15 mouse cellular contexts compared by ENCODE assay signal in the genomic region with DNA sequence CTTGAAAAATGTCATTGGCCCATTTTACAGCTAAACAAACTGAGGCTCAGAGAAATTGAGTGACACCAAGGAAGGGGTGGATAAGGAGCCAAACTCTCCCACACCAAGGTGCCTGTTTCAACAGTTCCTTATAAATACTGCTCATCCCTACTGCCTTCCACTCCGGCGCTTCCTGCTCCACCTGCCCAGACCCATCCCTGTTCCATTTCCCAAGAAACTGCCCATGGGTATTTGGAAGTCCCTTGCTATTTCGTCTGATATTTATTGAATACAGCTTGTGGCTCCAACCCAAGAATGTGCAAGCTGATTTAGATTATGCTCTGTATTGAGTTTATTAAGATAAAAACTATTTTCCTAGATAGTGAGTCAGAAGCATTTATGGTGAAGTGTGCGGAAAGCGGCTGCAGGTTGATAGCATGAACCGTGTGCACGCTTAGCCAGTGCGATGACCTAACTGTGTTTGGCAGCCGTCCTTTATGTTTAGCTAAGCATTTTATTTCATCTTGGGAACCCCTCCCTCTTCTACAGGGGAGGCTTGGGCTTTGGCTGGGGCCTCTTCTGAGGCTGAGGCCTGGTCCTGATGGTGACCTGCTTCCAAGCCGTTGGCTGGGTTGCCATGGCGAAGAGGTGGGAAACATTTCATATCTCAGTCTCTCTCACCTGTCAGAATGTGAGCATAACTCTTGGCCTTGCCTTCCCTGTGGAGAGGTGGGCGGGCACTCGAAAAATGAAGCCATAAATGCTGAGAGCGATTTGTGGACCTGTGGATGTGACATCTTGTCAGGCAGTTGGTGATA.
DNase-seq lines count a peak whose midpoint lies in the region; ATAC-seq lines count a peak whose summit lies in the region.
"Had no signal": no experiment of that assay in that cellular context is flagged by ENCODE, and none has a peak within 500 bp of the region (broad histone marks: within the 10 kb centered on the region; RNA-seq: fewer than 3 reads in every experiment).

No protein-coding gene starts in this region.

- no peak overlapping the region for H3K27ac ChIP-seq in embryonic facial prominence, embryonic 15.5 days (replicated peaks)
- H3K27ac ChIP-seq in limb, embryonic 15.5 days: no peak overlapping the region
- H3K27ac ChIP-seq: midbrain, embryonic 15.5 days had no signal

- peak; percentile 72 for ATAC-seq in embryonic facial prominence, embryonic 15.5 days (ENCODE audit: insufficient number of reproducible peaks, low FRiP score, low TSS enrichment, low read depth)
- peak; percentile 68; the same call in 1 of the 2 replicates for ATAC-seq in limb, embryonic 15.5 days (ENCODE audit: insufficient number of reproducible peaks, low FRiP score, low TSS enrichment, low read depth)
- ATAC-seq: forebrain, embryonic 16.5 days; midbrain, embryonic 15.5 days had no signal

- H3K4me1 ChIP-seq in embryonic facial prominence, embryonic 15.5 days: peaks cover 7% of the 10 kb centered on the region; the same call in 1 of the 2 replicates
- H3K4me1 ChIP-seq in limb, embryonic 15.5 days: peaks cover 18% of the 10 kb centered on the region
- H3K4me1 ChIP-seq: midbrain, embryonic 15.5 days had no signal

- no peak overlapping the region for H3K9ac ChIP-seq in embryonic facial prominence, embryonic 15.5 days
- H3K9ac ChIP-seq in limb, embryonic 15.5 days: no peak overlapping the region
- H3K9ac ChIP-seq: midbrain, embryonic 15.5 days had no signal

- no peak overlapping the region for H3K4me2 ChIP-seq in embryonic facial prominence, embryonic 15.5 days (replicated peaks)
- H3K4me2 ChIP-seq in limb, embryonic 15.5 days: no peak overlapping the region
- H3K4me2 ChIP-seq: midbrain, embryonic 15.5 days had no signal

- H3K27me3 ChIP-seq in embryonic facial prominence, embryonic 15.5 days: no peaks in the 10 kb centered on the region
- H3K27me3 ChIP-seq in limb, embryonic 15.5 days: no peaks in the 10 kb centered on the region
- H3K27me3 ChIP-seq: midbrain, embryonic 15.5 days had no signal

- WGBS in embryonic facial prominence, embryonic 15.5 days: 57% methylated on average over 14 of the region's 14 CpGs
- 48% methylated on average over 14 of the region's 14 CpGs for WGBS in limb, embryonic 15.5 days

- peak; percentile 26 for DNase-seq in embryo, embryonic 11 days
- no peak for DNase-seq in embryo, embryonic 10.5 days (ENCODE audit: low spot score)
- peak; percentile 6 to 7 for DNase-seq in lung, adult 18-20 months
- no peak for DNase-seq in lung, postnatal 10 days
- no peak for DNase-seq in layer of hippocampus, adult 8-10 months (ENCODE audit: low spot score in 2 of 2)
- no peak for DNase-seq in layer of hippocampus, adult 11-12 months (ENCODE audit: low spot score)
- DNase-seq: cerebellum, adult 11 months; gastrocnemius, postnatal 14 days; kidney, adult 2 months; lung, postnatal 36 days had no signal

- H3K9me3 ChIP-seq in embryonic facial prominence, embryonic 15.5 days (replicated peaks): no peaks in the 10 kb centered on the region
- H3K9me3 ChIP-seq in limb, embryonic 15.5 days: no peaks in the 10 kb centered on the region
- H3K9me3 ChIP-seq: midbrain, embryonic 15.5 days had no signal

- H3K36me3 ChIP-seq in embryonic facial prominence, embryonic 15.5 days: no peaks in the 10 kb centered on the region
- no peaks in the 10 kb centered on the region for H3K36me3 ChIP-seq in limb, embryonic 15.5 days
- H3K36me3 ChIP-seq: G1E; midbrain, embryonic 15.5 days had no signal

- no peak overlapping the region for H3K4me3 ChIP-seq in embryonic facial prominence, embryonic 15.5 days (replicated peaks)
- no peak overlapping the region for H3K4me3 ChIP-seq in limb, embryonic 15.5 days
- H3K4me3 ChIP-seq: midbrain, embryonic 15.5 days had no signal

Comparison
In these comparisons a context has a peak if more than half of its experiments do, and no peak if none do; other contexts are left out.
1. DNase-seq: peak in embryo, embryonic 11 days (single experiment) and lung, adult 18-20 months (2 of 2); none in embryo, embryonic 10.5 days (single experiment), lung, postnatal 10 days (single experiment), layer of hippocampus, adult 8-10 months (0 of 2) and layer of hippocampus, adult 11-12 months (single experiment).